Mouse (Mus musculus) CH12.LX (cell line): ENCODE measurements at regions not wholly inside any gene's neighbourhood (a gene's known extent, or its start where the extent isn't known, plus 50 kb on each side); places are given as distances from the start of the nearest gene placed in this dataset.

ENCODE experiments used
- BHLHE40 ChIP-seq: IDR thresholded peaks from 2 replicates; pipeline ENCODE4 v1.6.1; 2011; ENCODE audit warnings: mild to moderate bottlenecking, low read depth, low read length, improper control_type of control experiment
- CTCF ChIP-seq, 2 experiments: IDR thresholded peaks in 1 of 2; conservative IDR thresholded peaks in 1 of 2; 2 replicates each; pipeline ENCODE4 v1.5.1; 2011 to 2012; ENCODE audit warnings: low read depth in 2 of 2, low read length in 2 of 2, improper control_type of control experiment in 1 of 2, inconsistent platforms in 1 of 2, mild to moderate bottlenecking in 1 of 2, moderate library complexity in 1 of 2
- GABPA ChIP-seq: IDR thresholded peaks from 2 replicates; pipeline ENCODE4 v1.6.1; 2012; ENCODE audit warnings: low read depth, low read length, improper control_type of control experiment, inconsistent platforms; ENCODE audit not compliant: insufficient replicate concordance
- NELFE ChIP-seq: IDR thresholded peaks from 2 replicates; pipeline ENCODE4 v1.6.1; 2011; ENCODE audit warnings: low read depth, low read length, improper control_type of control experiment
- POLR2A ChIP-seq: IDR thresholded peaks from 2 replicates; pipeline ENCODE4 v1.6.1; 2011; ENCODE audit warnings: low read depth, mild to moderate bottlenecking, improper control_type of control experiment, low read length
- RAD21 ChIP-seq: IDR thresholded peaks from 2 replicates; pipeline ENCODE4 v1.6.1; 2011; ENCODE audit warnings: low read depth, mild to moderate bottlenecking, low read length, improper control_type of control experiment, moderate library complexity
- USF1 ChIP-seq: IDR thresholded peaks from 2 replicates; pipeline ENCODE4 v1.6.1; 2014; ENCODE audit warnings: low read depth, mild to moderate bottlenecking, inconsistent platforms, low read length, improper control_type of control experiment
- ZNF384 ChIP-seq: IDR thresholded peaks from 2 replicates; pipeline ENCODE4 v1.6.1; 2012; ENCODE audit warnings: low read depth, low read length, improper control_type of control experiment, inconsistent platforms

GRCm38 (mm10) chr8:115506741-115507140, 200.9 kb downstream of the Maf start:
- no peak for TF ChIP-seq CTCF (conservative IDR thresholded peaks at IDR 0.05 in 1 of 2, IDR thresholded peaks at IDR 0.05 in 1 of 2; ENCODE audit: low read depth in 2 of 2, low read length in 2 of 2)
- TF ChIP-seq POLR2A: no peak
- TF ChIP-seq GABPA: no peak
- no peak for TF ChIP-seq ZNF384
- TF ChIP-seq NELFE: no peak
- TF ChIP-seq RAD21: no peak
- TF ChIP-seq BHLHE40: no peak
- no peak for TF ChIP-seq USF1
